Mouse (Mus musculus) urinary bladder, adult 18-20 months (tissue): ENCODE data around the gene Pkd2l1.

ENCODE experiments used
- DNase-seq, 2 experiments: peaks; one replicate each; pipeline ENCODE4 v3.0.0; 2022; ENCODE audit warnings: low spot score in 2 of 2, mixed read lengths in 2 of 2

Pkd2l1 gene

GRCm38 (mm10) chr19:44106831-44107660 lies 85.2 kb downstream of the Pkd2l1 start, which contains the start of gene Chuk:
Chuk (minus strand) TSS chr19:44107480.
- peak; percentile 92 to 95 for DNase-seq

GRCm38 (mm10) chr19:44104393-44104792 lies 87.8 kb downstream of the Pkd2l1 start:
- DNase-seq, result no peak

GRCm38 (mm10) chr19:44103001-44103400 lies 89.2 kb downstream of the Pkd2l1 start:
- no peak for DNase-seq

- DNase-seq, result no peak
Observed at GRCm38 (mm10) chr19:44100840-44101239, 91.4 kb downstream of the Pkd2l1 start.
